Mouse (Mus musculus) spleen, adult 18-20 months (tissue): ENCODE data around the gene Vmn1r179.
"Not testable (repeated sequence)": the region's sequence is repeated elsewhere in the genome, so short reads cannot be mapped to it uniquely, and the experiment has no call there.

Experiments used
- DNase-seq, 2 experiments: peaks; one replicate each; pipeline ENCODE4 v3.0.0; 2022; ENCODE audit warnings: mixed read lengths in 2 of 2

Vmn1r179 gene

DNA sequence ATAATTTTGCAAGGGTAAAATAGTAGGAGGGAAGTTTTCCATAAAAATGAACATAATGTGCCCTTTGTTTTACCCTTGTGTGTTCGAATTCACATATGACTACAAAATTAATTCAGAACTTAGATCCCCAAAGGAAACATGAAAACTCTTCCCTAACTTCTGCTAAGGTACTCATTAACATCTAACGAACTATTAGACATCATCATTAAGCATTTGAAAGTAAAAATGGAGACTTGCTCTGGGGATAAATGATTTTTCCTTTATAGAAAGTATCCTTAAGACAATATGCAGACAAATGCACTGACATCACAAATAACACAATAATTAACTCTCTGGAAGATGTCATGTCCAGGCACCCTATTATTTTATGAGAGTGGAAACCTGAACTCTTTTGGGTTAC is at the start of gene Vmn1r179:
Gene Vmn1r179 (plus strand): TSS at position 301 of the 400 bp plus-strand sequence.
- no peak for DNase-seq

GRCm38 (mm10) chr7:23891709-23892108 is 35.1 kb upstream of the Vmn1r179 start, which contains the start of gene Vmn1r178:
Gene Vmn1r178 (plus strand): TSS chr7:23892009.
- DNase-seq: no peak

GRCm38 (mm10) chr7:23950332-23950731 is 23.6 kb downstream of the Vmn1r179 start, which contains the start of gene Vmn1r180:
Gene Vmn1r180 (plus strand): TSS chr7:23950632.
- no peak for DNase-seq

GRCm38 (mm10) chr7:23968044-23968443 is 41.3 kb downstream of the Vmn1r179 start:
- DNase-seq: not testable (repeated sequence)

DNA sequence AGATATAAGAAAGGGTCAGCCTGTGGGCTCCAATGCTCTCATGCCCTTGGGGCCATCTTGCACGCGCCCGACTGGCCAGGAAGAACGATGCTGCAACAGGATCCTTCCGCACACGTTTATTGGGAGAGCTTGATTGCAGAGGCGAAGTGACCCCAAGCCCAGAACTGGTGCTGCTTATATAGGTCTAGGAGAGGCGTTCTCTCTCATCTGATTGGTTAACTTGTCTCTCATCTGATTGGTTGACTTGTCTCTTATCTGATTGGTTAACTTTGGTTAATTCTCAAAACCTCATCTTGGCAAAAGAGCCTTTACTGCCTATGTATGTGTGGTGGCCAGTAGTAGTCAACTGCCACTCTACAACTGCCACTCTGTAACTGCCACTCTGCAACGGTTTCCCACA is 47.5 kb downstream of the Vmn1r179 start, which contains the start of gene Vmn1r181:
Gene Vmn1r181 (plus strand): TSS at position 301 of the 400 bp plus-strand sequence.
- not testable (repeated sequence) for DNase-seq
